Mouse (Mus musculus) hindbrain, embryonic 15.5 days (tissue): ENCODE data around the gene Usp7. TPM values are rescaled to one million over a fixed set of nuclear protein-coding genes. Genes with fewer than 3 reads are reported as not detected.

Experiments used
- ATAC-seq: fragments of 200-750 bp; cut with Nextera tagmentation; 2 replicates; pipeline ENCODE4 v1.8.0; 2017; ENCODE audit warnings: low read depth, moderate number of reproducible peaks, moderate TSS enrichment; ENCODE audit not compliant: low FRiP score
- H3K27ac ChIP-seq: fragments of 300-500 bp; sonication (generic); replicated peaks from 2 replicates; pipeline ENCODE4 v1.5.1; 2015; ENCODE audit warnings: mild to moderate bottlenecking, inconsistent platforms
- H3K27me3 ChIP-seq: fragments of 300-500 bp; sonication (generic); 2 replicates; pipeline ENCODE4 v1.6.1; 2015; ENCODE audit warnings: control low read depth, inconsistent platforms
- H3K36me3 ChIP-seq: fragments of 300-500 bp; sonication (generic); 2 replicates; pipeline ENCODE4 v1.6.1; 2015; ENCODE audit warnings: control low read depth, inconsistent platforms
- H3K4me1 ChIP-seq: fragments of 300-500 bp; sonication (generic); replicated peaks from 2 replicates; pipeline ENCODE4 v1.6.1; 2015; ENCODE audit warnings: control low read depth, inconsistent platforms
- H3K4me2 ChIP-seq: fragments of 300-500 bp; sonication (generic); 2 replicates; pipeline ENCODE4 v1.6.1; 2015; ENCODE audit warnings: moderate library complexity, mild to moderate bottlenecking, inconsistent platforms
- H3K4me3 ChIP-seq: fragments of 300-500 bp; sonication (generic); 2 replicates; pipeline ENCODE4 v1.5.1; 2015; ENCODE audit warnings: mild to moderate bottlenecking, inconsistent platforms
- H3K9ac ChIP-seq: fragments of 300-500 bp; sonication (generic); 2 replicates; pipeline ENCODE4 v1.6.1; 2015; ENCODE audit warnings: inconsistent platforms
- H3K9me3 ChIP-seq: fragments of 300-500 bp; sonication (generic); 2 replicates; pipeline ENCODE4 v1.6.1; 2016; ENCODE audit warnings: control low read depth, inconsistent platforms
- WGBS: fragments of 180-500 bp; shearing (Covaris S2); methylation state at CpG from one replicate; pipeline ENCODE4 v1.1.7; 2015; 5-methylcytosine and 5-hydroxymethylcytosine counted together
- polyA plus RNA-seq: library from polyadenylated mRNA; unstranded; fragments of >200 nt; fragmentation: Nextera tagmentation; extraction: Ambion mirVana; gene quantifications from 2 replicates; pipeline ENCODE4 v1.2.1, GENCODE M21; 2015

The Usp7 gene
- polyA plus RNA-seq, 1 experiment from 2014 or later: 29.2 TPM

- Histone ChIP-seq H3K4me2 (no peak overlapping the region), H3K4me3 (no peak overlapping the region), H3K27ac (no peak overlapping the region), H3K27me3 (no peaks in the 10 kb centered on the region), H3K9ac (no peak overlapping the region), H3K36me3 (no peaks in the 10 kb centered on the region), H3K4me1 (peaks cover 5% of the 10 kb centered on the region), H3K9me3 (no peaks in the 10 kb centered on the region)
- WGBS: 89% methylated on average over 8 of the region's 8 CpGs
- ATAC-seq: no peak
Observed at GRCm38 (mm10) chr16:8675559-8675958, 116.5 kb downstream of the Usp7 start.

DNA sequence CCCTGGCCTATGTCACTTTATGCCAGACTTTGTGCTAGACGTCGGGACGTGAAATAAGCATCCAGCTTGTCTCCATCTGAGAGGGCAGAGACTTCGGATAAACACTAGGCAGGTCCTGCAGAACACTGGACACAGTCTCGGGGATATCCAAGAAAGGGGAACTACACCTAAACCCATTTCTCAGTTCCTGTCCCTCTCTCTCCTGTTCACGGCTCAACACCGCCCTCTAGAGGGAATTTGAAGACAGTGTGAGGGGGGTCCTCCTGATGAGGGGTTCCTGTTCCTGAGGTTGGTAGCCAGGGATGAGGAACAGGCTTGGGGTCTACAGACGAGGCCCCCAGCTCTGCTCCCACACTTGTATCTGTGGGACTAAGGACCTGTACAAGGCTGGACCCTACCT lies 117.9 kb downstream of the Usp7 start:
- Histone ChIP-seq H3K36me3 (no peaks in the 10 kb centered on the region), H3K4me3 (no peak overlapping the region), H3K27ac (no peak overlapping the region), H3K9me3 (no peaks in the 10 kb centered on the region), H3K4me1 (peaks cover 18% of the 10 kb centered on the region), H3K27me3 (no peaks in the 10 kb centered on the region), H3K4me2 (no peak overlapping the region), H3K9ac (no peak overlapping the region)
- no peak for ATAC-seq
- 5% methylated on average over 8 of the region's 8 CpGs for WGBS

GRCm38 (mm10) chr16:8673343-8673742 lies 118.8 kb downstream of the Usp7 start:
- Histone ChIP-seq H3K9ac (no peak overlapping the region), H3K4me1 (peaks cover 27% of the 10 kb centered on the region), H3K9me3 (no peaks in the 10 kb centered on the region), H3K36me3 (no peaks in the 10 kb centered on the region), H3K27me3 (no peaks in the 10 kb centered on the region), H3K4me2 (no peak overlapping the region), H3K27ac (no peak overlapping the region), H3K4me3 (no peak overlapping the region)
- 73% methylated on average over 6 of the region's 6 CpGs for WGBS
- ATAC-seq: no peak

DNA sequence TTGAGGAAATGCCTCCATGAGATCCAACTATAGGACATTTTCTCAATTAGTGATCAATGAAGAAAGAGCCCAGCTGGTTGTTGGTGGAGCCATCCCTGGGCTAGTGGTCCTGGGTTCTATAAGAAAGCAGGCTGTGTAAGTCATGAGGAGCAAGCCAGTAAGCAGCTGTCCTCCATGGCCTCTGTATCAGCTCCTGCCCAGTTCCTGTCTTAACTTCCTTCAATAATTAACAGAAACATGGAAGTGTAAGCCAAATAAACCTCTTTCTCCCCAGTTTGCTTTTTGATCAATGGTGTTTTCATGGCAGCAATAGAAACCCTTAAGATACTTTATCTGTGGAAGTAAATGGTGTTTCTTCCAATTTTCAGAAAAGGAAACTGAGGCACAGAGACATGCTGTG lies 119.3 kb downstream of the Usp7 start:
- Histone ChIP-seq H3K4me1 (peaks cover 32% of the 10 kb centered on the region), H3K9ac (no peak overlapping the region), H3K4me2 (peak overlapping the region; percentile 66), H3K4me3 (peak overlapping the region; percentile 79), H3K27me3 (no peaks in the 10 kb centered on the region), H3K27ac (no peak overlapping the region), H3K36me3 (no peaks in the 10 kb centered on the region), H3K9me3 (no peaks in the 10 kb centered on the region)
- ATAC-seq: no peak

DNA sequence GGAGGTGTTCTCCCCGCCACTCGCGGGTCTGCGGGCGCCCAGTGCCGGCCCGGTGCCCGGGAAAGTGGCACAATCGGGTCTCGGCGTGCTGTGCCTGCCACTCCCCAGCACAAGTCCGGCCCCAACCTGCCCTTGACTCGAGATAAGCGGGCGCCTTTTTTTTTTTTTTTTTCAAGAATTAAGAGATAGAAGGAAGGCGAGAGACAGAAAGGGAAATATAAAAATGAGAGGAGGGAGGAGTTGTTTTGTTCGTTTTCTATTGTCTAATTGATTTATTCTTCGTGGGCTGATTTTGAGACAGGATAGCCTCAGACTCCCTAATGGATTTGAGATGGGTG lies 119.8 kb downstream of the Usp7 start:
- WGBS: 0% methylated on average over 15 of the region's 18 CpGs
- H3K9me3 ChIP-seq: no peaks in the 10 kb centered on the region
- no peak for ATAC-seq
- peak overlapping the region; percentile 78 for H3K27ac ChIP-seq
- no peaks in the 10 kb centered on the region for H3K27me3 ChIP-seq
- peak overlapping the region; percentile 66 for H3K4me2 ChIP-seq
- H3K9ac ChIP-seq: peak overlapping the region; percentile 62
- H3K4me1 ChIP-seq: peaks cover 37% of the 10 kb centered on the region
- H3K36me3 ChIP-seq: no peaks in the 10 kb centered on the region
- H3K4me3 ChIP-seq: peak overlapping the region; percentile 79

GRCm38 (mm10) chr16:8671551-8672349 lies 120.4 kb downstream of the Usp7 start, which contains the start of gene Carhsp1:
Gene Carhsp1 (minus strand): TSS chr16:8672155.
- no peaks in the 10 kb centered on the region for H3K27me3 ChIP-seq
- no peaks in the 10 kb centered on the region for H3K36me3 ChIP-seq
- no peaks in the 10 kb centered on the region for H3K9me3 ChIP-seq
- peaks cover 43% of the 10 kb centered on the region for H3K4me1 ChIP-seq
- peak; percentile 90 for ATAC-seq
- peak within 1 kb of the TSS; percentile 66 for H3K4me2 ChIP-seq
- peak within 1 kb of the TSS; percentile 79 for H3K4me3 ChIP-seq
- H3K9ac ChIP-seq: peak within 1 kb of the TSS; percentile 62
- WGBS: under 1% methylated on average over 57 of the region's 67 CpGs
- peak within 1 kb of the TSS; percentile 78 for H3K27ac ChIP-seq

DNA sequence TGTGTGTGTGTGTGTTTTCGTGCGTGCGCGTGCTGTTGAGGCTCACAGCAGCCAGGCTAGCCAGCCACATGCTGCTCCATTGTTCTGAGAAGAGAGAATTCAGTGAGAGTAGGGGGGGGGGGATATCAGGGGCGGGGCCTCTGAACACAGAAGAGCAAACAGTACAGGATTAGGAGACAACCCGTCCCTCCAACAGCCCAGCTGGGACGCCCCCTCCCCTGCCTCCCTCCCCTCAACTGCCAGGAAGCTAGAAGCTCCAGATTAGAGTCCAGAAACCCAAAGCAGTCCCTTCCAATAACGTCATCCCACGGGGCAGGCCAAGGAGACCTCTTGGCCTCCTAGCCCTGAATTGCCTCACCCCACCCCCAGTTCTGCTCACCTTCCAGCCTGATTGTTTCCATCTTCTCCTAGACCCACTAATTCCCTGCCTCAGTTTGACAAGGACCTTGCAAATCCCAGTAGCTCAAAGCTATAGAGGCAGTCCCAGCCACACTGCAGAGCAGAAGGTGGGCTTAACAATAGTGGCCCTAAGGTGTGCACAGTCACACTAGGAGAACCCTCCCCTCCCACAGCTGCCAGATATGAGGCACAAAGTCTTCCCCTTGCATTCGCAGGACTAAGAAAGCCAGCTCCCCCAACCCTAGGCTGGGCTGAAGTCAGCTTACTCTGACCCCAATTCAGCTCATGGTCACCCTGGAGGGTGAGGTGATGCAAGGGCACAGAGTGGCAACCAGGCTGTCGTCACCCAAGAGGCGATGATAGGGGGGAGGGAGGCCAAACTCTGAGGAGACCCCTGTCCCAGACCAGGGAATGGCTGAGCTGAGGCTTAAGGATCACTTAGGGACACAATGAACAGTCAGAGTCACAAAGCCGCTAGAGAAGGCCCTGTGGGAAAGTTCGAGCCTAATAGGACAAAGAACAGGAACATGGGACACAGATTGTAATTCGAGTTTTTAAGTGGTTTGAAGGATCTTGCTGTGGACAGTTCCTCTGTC lies 121.8 kb downstream of the Usp7 start:
- peaks cover 49% of the 10 kb centered on the region for H3K4me1 ChIP-seq
- H3K4me3 ChIP-seq: peak overlapping the region; percentile 79
- no peaks in the 10 kb centered on the region for H3K36me3 ChIP-seq
- 2% methylated on average over 15 of the region's 15 CpGs for WGBS
- peak overlapping the region; percentile 66 for H3K4me2 ChIP-seq
- ATAC-seq: peak; percentile 63
- peak overlapping the region; percentile 62 for H3K9ac ChIP-seq
- H3K27ac ChIP-seq: peak overlapping the region; percentile 78
- no peaks in the 10 kb centered on the region for H3K27me3 ChIP-seq
- H3K9me3 ChIP-seq: no peaks in the 10 kb centered on the region

DNA sequence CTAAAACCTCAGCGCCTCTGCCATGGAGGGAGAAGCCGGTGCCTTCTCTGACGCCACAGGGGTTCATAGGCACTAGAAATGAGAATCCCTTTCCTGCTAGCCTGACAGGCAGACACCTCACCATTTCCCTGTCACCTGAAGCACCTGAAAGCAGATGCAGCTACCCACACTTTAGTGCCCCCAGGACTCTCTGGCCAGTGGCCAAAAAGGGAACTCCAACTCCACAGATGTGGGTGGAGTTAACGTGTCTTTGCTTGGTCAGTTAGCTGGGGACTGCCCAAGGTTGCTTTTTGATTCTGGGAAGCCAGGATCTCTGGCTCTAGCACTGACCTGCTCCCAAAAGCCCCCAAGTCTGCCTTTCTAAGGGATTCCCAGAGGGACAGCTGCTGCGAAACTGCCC lies 122.7 kb downstream of the Usp7 start:
- peaks cover 50% of the 10 kb centered on the region for H3K4me1 ChIP-seq
- no peak for ATAC-seq
- 40% methylated on average over 5 of the region's 5 CpGs for WGBS

DNA sequence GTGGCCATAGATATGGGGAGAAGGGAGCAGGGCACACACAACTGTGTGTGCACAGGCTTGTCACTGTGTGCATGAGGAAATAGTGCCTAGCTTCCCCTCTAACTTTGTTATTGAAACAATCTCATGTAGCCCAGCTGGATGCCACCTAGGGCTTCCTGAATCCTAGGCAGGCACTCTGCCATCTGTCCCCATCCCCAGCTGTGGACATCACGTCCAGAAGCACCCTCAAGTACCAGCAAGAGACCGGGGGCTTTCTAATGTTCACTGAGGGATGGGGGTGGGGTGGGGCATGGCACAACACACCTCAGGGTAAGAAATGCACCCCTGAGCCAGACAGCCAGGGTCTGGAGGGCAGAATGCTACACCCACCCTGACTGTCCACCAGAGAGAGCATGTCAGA lies 123.7 kb downstream of the Usp7 start:
- Histone ChIP-seq H3K4me2 (peak overlapping the region; percentile 66; the same call in 1 of the 2 replicates), H3K27ac (no peak overlapping the region), H3K4me1 (peaks cover 60% of the 10 kb centered on the region), H3K9me3 (no peaks in the 10 kb centered on the region), H3K36me3 (peaks cover under 1% of the 10 kb centered on the region; the same call in 1 of the 2 replicates), H3K4me3 (no peak overlapping the region), H3K27me3 (no peaks in the 10 kb centered on the region), H3K9ac (no peak overlapping the region)
- ATAC-seq: no peak
- WGBS: 56% methylated on average over 2 of the region's 2 CpGs

More for the DNA sequence above, 122.7 kb downstream of the Usp7 start:
- Histone ChIP-seq H3K4me2 (peak overlapping the region; percentile 66), H3K9ac (peak overlapping the region; percentile 62), H3K27ac (peak overlapping the region; percentile 78), H3K27me3 (no peaks in the 10 kb centered on the region), H3K9me3 (no peaks in the 10 kb centered on the region), H3K4me3 (peak overlapping the region; percentile 79), H3K36me3 (no peaks in the 10 kb centered on the region)

GRCm38 (mm10) chr16:8667814-8668213 lies 124.3 kb downstream of the Usp7 start:
- Histone ChIP-seq H3K9ac (no peak overlapping the region), H3K9me3 (no peaks in the 10 kb centered on the region), H3K36me3 (peaks cover 3% of the 10 kb centered on the region; the same call in 1 of the 2 replicates), H3K4me1 (peaks cover 64% of the 10 kb centered on the region), H3K27ac (no peak overlapping the region), H3K4me3 (no peak overlapping the region), H3K27me3 (no peaks in the 10 kb centered on the region), H3K4me2 (peak overlapping the region; percentile 18; the same call in 1 of the 2 replicates)
- ATAC-seq: no peak
- WGBS: 69% methylated on average over 4 of the region's 4 CpGs

- Histone ChIP-seq H3K27ac (no peak overlapping the region), H3K9me3 (no peaks in the 10 kb centered on the region), H3K4me3 (no peak overlapping the region), H3K4me2 (no peak overlapping the region), H3K9ac (no peak overlapping the region), H3K27me3 (no peaks in the 10 kb centered on the region), H3K36me3 (peaks cover 8% of the 10 kb centered on the region; the same call in 1 of the 2 replicates), H3K4me1 (peaks cover 61% of the 10 kb centered on the region)
- no peak for ATAC-seq
- WGBS: 81% methylated on average over 7 of the region's 7 CpGs
Observed at GRCm38 (mm10) chr16:8667261-8667660, 124.8 kb downstream of the Usp7 start.

- no peak overlapping the region for H3K9ac ChIP-seq
- peaks cover 16% of the 10 kb centered on the region for H3K36me3 ChIP-seq
- no peak overlapping the region for H3K4me3 ChIP-seq
- no peak for ATAC-seq
- H3K4me2 ChIP-seq: no peak overlapping the region
- no peaks in the 10 kb centered on the region for H3K27me3 ChIP-seq
- 71% methylated on average over 2 of the region's 2 CpGs for WGBS
- H3K9me3 ChIP-seq: no peaks in the 10 kb centered on the region
- H3K4me1 ChIP-seq: peaks cover 61% of the 10 kb centered on the region
- no peak overlapping the region for H3K27ac ChIP-seq
Observed at GRCm38 (mm10) chr16:8666452-8666851, 125.7 kb downstream of the Usp7 start.
